Mouse (Mus musculus) limb, embryonic 11.5 days (tissue): ENCODE results near the gene Cep135. TPM values are rescaled to one million over a fixed set of nuclear protein-coding genes. Genes with fewer than 3 reads are reported as not detected.

Source experiments
- ATAC-seq: fragments of 200-750 bp; cut with Nextera tagmentation; 2 replicates; pipeline ENCODE4 v1.8.0; 2017; ENCODE audit warnings: low read depth; ENCODE audit not compliant: insufficient number of reproducible peaks, low FRiP score, low TSS enrichment
- DNase-seq: peaks from one replicate; pipeline ENCODE4 v3.0.0-alpha.2; 2015; ENCODE audit warnings: low spot score
- H3K27ac ChIP-seq: fragments of 300-500 bp; sonication (generic); replicated peaks from 2 replicates; pipeline ENCODE4 v1.5.1; 2014; ENCODE audit warnings: low read depth, mild to moderate bottlenecking, low read length
- H3K27me3 ChIP-seq: fragments of 300-500 bp; sonication (generic); 2 replicates; pipeline ENCODE4 v1.6.1; 2014; ENCODE audit warnings: mild to moderate bottlenecking, low read length, mixed read lengths; ENCODE audit not compliant: control insufficient read depth, insufficient read depth
- H3K36me3 ChIP-seq: fragments of 300-500 bp; sonication (generic); 2 replicates; pipeline ENCODE4 v1.6.1; 2014; ENCODE audit warnings: mild to moderate bottlenecking, low read length, moderate library complexity, mixed read lengths; ENCODE audit not compliant: control insufficient read depth, insufficient read depth
- H3K4me1 ChIP-seq: fragments of 300-500 bp; sonication (generic); 2 replicates; pipeline ENCODE4 v1.6.1; 2014; ENCODE audit warnings: low read length, mixed read lengths; ENCODE audit not compliant: control insufficient read depth, insufficient read depth
- H3K4me2 ChIP-seq: fragments of 300-500 bp; sonication (generic); 2 replicates; pipeline ENCODE4 v1.6.1; 2014; ENCODE audit warnings: low read depth, mild to moderate bottlenecking, moderate library complexity; ENCODE audit not compliant: severe bottlenecking
- H3K4me3 ChIP-seq: fragments of 300-500 bp; sonication (generic); 2 replicates; pipeline ENCODE4 v1.5.1; 2014; ENCODE audit warnings: low read depth, low read length
- H3K9ac ChIP-seq: fragments of 300-500 bp; sonication (generic); 2 replicates; pipeline ENCODE4 v1.6.1; 2014; ENCODE audit warnings: mild to moderate bottlenecking, low read length
- H3K9me3 ChIP-seq: fragments of 300-500 bp; sonication (generic); 2 replicates; pipeline ENCODE4 v1.6.1; 2016; ENCODE audit warnings: low read length; ENCODE audit not compliant: control insufficient read depth
- WGBS: fragments of 180-500 bp; shearing (Covaris S2); extraction: QIAGEN DNeasy Blood & Tissue Kit; methylation state at CpG from one replicate; pipeline ENCODE4 v1.1.7; 2014; 5-methylcytosine and 5-hydroxymethylcytosine counted together
- polyA plus RNA-seq: library from polyadenylated mRNA; unstranded; fragments of >200 nt; fragmentation: Nextera tagmentation; extraction: Ambion mirVana; gene quantifications from 2 replicates; pipeline ENCODE4 v1.2.1, GENCODE M21; 2014

Gene Cep135
- polyA plus RNA-seq, 1 experiment from 2014 or later = 12.7 TPM

DNA sequence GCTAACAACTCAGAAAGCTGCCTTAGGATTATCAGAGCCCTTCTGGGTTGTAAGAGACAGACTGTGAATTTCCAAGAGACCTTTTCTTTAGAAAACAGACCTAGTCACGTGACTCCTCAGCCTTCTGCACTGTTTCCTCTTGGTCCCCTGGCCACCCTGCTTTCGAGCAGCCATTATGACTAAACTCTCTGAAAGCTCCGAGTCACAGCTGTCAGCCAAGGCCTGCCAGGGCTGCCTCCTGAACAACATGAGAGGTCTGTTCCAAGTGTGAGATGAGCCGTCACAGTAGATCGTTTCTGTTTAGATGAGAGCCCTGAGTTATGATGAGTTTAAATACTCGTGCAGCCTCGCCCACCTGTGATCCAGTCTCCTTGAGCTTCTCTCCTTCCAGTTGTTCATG, 30.3 kb downstream of the Cep135 start:
- Histone ChIP-seq H3K27ac (no peak overlapping the region), H3K9ac (no peak overlapping the region), H3K4me3 (no peak overlapping the region), H3K27me3 (no peaks in the 10 kb centered on the region), H3K4me1 (no peaks in the 10 kb centered on the region), H3K4me2 (no peak overlapping the region), H3K36me3 (peaks cover 17% of the 10 kb centered on the region), H3K9me3 (no peaks in the 10 kb centered on the region)
- ATAC-seq = no peak
- no peak for DNase-seq
- 87% methylated on average over 7 of the region's 7 CpGs for WGBS

DNA sequence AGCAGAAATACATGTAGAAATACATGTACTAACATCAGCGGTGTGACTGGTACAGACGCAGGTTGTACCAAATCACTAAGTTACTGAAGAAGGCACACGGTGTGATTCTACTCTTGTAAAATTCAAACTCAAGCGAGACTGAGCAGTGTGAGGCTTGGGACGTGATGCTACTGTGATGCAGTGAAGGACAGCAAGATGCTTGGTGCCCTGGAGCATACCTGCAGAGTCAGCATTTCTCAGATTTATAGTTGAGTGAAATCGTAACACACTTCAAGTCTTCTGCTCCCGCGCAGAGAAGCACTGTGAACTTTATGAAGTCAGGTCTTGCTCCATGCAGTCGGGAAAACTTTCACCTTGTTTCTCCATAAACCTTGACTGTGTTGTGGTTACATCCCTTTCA, 35.3 kb downstream of the Cep135 start:
- no peak for DNase-seq

GRCm38 (mm10) chr5:76627770-76628169, 39.3 kb downstream of the Cep135 start:
- no peaks in the 10 kb centered on the region for H3K9me3 ChIP-seq
- no peaks in the 10 kb centered on the region for H3K27me3 ChIP-seq
- H3K4me1 ChIP-seq = no peaks in the 10 kb centered on the region
- no peak overlapping the region for H3K4me2 ChIP-seq
- WGBS = 85% methylated on average over 1 of the region's 1 CpGs
- H3K4me3 ChIP-seq = no peak overlapping the region
- DNase-seq (no peak), ATAC-seq (no peak)
- no peak overlapping the region for H3K27ac ChIP-seq
- no peak overlapping the region for H3K9ac ChIP-seq
- peaks cover 3% of the 10 kb centered on the region; the same call in 1 of the 2 replicates for H3K36me3 ChIP-seq

More for the DNA sequence above, 35.3 kb downstream of the Cep135 start:
- no peaks in the 10 kb centered on the region for H3K4me1 ChIP-seq
- WGBS = 90% methylated on average over 9 of the region's 9 CpGs
- no peak overlapping the region for H3K4me3 ChIP-seq
- H3K9ac ChIP-seq = no peak overlapping the region
- no peak for ATAC-seq
- H3K27ac ChIP-seq = no peak overlapping the region
- H3K36me3 ChIP-seq = peaks cover 7% of the 10 kb centered on the region; the same call in 1 of the 2 replicates
- no peak overlapping the region for H3K4me2 ChIP-seq
- no peaks in the 10 kb centered on the region for H3K27me3 ChIP-seq
- no peaks in the 10 kb centered on the region for H3K9me3 ChIP-seq

GRCm38 (mm10) chr5:76634012-76634411, 45.5 kb downstream of the Cep135 start:
- Histone ChIP-seq H3K4me1 (no peaks in the 10 kb centered on the region), H3K4me3 (no peak overlapping the region), H3K4me2 (no peak overlapping the region), H3K9me3 (no peaks in the 10 kb centered on the region), H3K36me3 (peaks cover 9% of the 10 kb centered on the region), H3K9ac (no peak overlapping the region), H3K27me3 (no peaks in the 10 kb centered on the region), H3K27ac (no peak overlapping the region)
- ATAC-seq (no peak), DNase-seq (no peak)
- 77% methylated on average over 10 of the region's 10 CpGs for WGBS

DNA sequence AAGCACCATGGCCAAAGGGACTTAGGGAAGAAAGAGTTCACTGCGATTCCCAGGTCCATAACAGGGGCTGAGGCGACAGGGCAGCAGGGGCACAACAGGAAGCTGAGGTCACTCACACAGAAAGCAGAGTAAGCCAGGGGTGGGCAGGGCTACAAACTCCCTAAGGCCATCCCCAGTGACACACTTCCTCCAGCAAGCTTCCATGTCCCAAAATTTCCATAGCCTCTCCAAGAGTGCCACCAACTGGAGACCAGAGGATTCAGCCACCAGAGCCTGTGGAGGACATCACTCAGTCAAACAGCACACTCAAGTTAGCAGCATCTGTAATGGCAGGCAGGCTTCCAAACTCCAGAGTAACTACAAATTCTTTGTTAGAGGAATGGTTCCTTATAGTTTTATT, 47.1 kb downstream of the Cep135 start:
- ATAC-seq = no peak
- no peak overlapping the region for H3K4me3 ChIP-seq
- no peak overlapping the region for H3K27ac ChIP-seq
- no peaks in the 10 kb centered on the region for H3K4me1 ChIP-seq
- no peak overlapping the region for H3K9ac ChIP-seq
- peaks cover 9% of the 10 kb centered on the region for H3K36me3 ChIP-seq
- WGBS = 91% methylated on average over 2 of the region's 2 CpGs
- H3K9me3 ChIP-seq = no peaks in the 10 kb centered on the region
- DNase-seq = no peak
- no peaks in the 10 kb centered on the region for H3K27me3 ChIP-seq
- H3K4me2 ChIP-seq = no peak overlapping the region

DNA sequence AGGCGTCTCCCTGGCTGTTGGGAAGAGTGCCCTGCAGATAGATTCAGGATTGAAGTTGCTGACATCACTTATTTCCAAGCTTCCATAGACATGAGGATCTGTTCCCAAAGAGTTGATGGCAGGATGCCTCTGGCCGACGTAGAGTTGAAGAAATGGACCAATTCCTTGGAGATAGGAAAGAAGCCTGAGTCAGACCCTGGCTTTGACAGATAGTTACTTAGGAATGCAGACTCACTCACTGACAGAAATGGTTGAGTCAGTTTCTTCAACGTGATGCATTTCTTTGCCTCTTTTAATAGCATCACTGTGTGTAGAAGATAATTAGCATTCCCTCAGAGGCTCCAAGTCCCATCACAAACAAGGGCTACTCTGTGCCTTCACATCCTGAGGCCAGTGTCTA, 53.6 kb downstream of the Cep135 start:
- no peak overlapping the region for H3K4me2 ChIP-seq
- 93% methylated on average over 4 of the region's 4 CpGs for WGBS
- no peaks in the 10 kb centered on the region for H3K9me3 ChIP-seq
- H3K4me1 ChIP-seq = no peaks in the 10 kb centered on the region
- DNase-seq (no peak), ATAC-seq (no peak)
- no peaks in the 10 kb centered on the region for H3K27me3 ChIP-seq
- H3K36me3 ChIP-seq = peaks cover 7% of the 10 kb centered on the region
- H3K4me3 ChIP-seq = no peak overlapping the region
- H3K27ac ChIP-seq = no peak overlapping the region
- no peak overlapping the region for H3K9ac ChIP-seq

DNA sequence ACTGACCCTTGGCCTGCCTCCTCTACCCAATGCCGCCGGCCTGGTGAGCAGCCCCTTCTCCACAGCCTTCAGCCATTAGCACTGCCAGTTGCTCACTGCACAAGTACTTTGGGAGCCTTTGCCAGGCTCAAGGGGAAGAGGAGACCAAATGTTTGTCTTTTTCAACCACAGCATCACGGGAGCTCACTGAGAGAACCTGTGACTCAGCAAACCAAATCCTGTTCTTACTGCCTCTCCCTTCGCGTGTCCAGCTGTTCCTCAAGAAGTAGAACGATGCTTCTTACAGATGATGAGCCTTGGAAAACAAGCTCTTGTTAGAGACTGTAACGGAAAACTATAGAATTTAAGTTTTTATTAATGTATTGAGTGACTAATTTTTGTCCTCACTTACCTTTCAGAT, 55.7 kb downstream of the Cep135 start:
- whole genome bisulfite sequencing = 95% methylated on average over 7 of the region's 7 CpGs
- no peak overlapping the region for H3K27ac ChIP-seq
- no peak overlapping the region for H3K4me3 ChIP-seq
- H3K27me3 ChIP-seq = no peaks in the 10 kb centered on the region
- H3K9ac ChIP-seq = no peak overlapping the region
- peaks cover 7% of the 10 kb centered on the region for H3K36me3 ChIP-seq
- ATAC-seq (no peak), DNase-seq (no peak)
- no peaks in the 10 kb centered on the region; the same call in 1 of the 2 replicates for H3K9me3 ChIP-seq
- H3K4me1 ChIP-seq = no peaks in the 10 kb centered on the region
- no peak overlapping the region for H3K4me2 ChIP-seq

- Histone ChIP-seq H3K27me3 (no peaks in the 10 kb centered on the region), H3K27ac (no peak overlapping the region), H3K4me2 (no peak overlapping the region), H3K4me1 (no peaks in the 10 kb centered on the region), H3K9me3 (no peaks in the 10 kb centered on the region; the same call in 1 of the 2 replicates), H3K36me3 (peaks cover 7% of the 10 kb centered on the region), H3K4me3 (no peak overlapping the region), H3K9ac (no peak overlapping the region)
- 92% methylated on average over 10 of the region's 10 CpGs for WGBS
- ATAC-seq (no peak), DNase-seq (no peak)
Observed at GRCm38 (mm10) chr5:76645091-76645868, 56.8 kb downstream of the Cep135 start.

DNA sequence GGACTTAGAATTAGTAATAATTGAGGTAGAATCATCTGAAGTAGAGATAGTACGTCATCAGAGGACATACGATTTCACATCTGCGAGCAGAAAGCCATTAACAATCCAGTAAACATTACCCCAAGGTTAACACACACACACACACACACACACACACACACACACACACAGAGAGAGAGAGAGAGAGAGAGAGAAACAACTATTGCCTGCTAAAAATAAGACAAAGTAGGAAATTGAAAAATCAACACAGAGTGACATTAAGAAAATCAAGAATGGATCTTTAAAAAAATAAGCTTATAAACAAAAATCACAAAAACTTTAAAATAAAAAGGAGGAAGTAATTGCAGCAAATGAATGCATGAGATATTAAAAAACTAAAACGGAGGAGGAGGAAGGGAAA, 61.4 kb downstream of the Cep135 start:
- Histone ChIP-seq H3K4me1 (no peaks in the 10 kb centered on the region), H3K9me3 (no peaks in the 10 kb centered on the region; the same call in 1 of the 2 replicates), H3K27ac (no peak overlapping the region), H3K4me3 (no peak overlapping the region), H3K9ac (no peak overlapping the region), H3K4me2 (no peak overlapping the region), H3K36me3 (peaks cover 2% of the 10 kb centered on the region), H3K27me3 (no peaks in the 10 kb centered on the region)
- ATAC-seq = no peak
- WGBS = 85% methylated on average over 4 of the region's 4 CpGs
- DNase-seq = no peak
